Mouse (Mus musculus) lung, postnatal 0 days (tissue): ENCODE measurements around the gene Cap1.

ENCODE experiments used
- CTCF ChIP-seq: IDR thresholded peaks from 2 replicates; pipeline ENCODE4 v1.5.1; 2016; ENCODE audit warnings: antibody characterized with exemption, mild to moderate bottlenecking
- EP300 ChIP-seq: IDR thresholded peaks from 2 replicates; pipeline ENCODE4 v1.6.1; 2016; ENCODE audit warnings: antibody characterized with exemption, mild to moderate bottlenecking, control low read depth

- TF ChIP-seq CTCF = no peak
- no peak for TF ChIP-seq EP300
Observed at GRCm38 (mm10) chr4:122870741-122871140, 15.1 kb downstream of the Cap1 start.
